Mouse (Mus musculus): ENCODE results near the gene Slc2a4. TPM values are rescaled to one million over a fixed set of nuclear protein-coding genes. Genes with fewer than 3 reads are reported as not detected.
"Not testable (repeated sequence)": the region's sequence is repeated elsewhere in the genome, so short reads cannot be mapped to it uniquely, and the experiment has no call there.

Slc2a4 gene
- polyA plus RNA-seq, 3 experiments from 2014 or later: not detected

DNA sequence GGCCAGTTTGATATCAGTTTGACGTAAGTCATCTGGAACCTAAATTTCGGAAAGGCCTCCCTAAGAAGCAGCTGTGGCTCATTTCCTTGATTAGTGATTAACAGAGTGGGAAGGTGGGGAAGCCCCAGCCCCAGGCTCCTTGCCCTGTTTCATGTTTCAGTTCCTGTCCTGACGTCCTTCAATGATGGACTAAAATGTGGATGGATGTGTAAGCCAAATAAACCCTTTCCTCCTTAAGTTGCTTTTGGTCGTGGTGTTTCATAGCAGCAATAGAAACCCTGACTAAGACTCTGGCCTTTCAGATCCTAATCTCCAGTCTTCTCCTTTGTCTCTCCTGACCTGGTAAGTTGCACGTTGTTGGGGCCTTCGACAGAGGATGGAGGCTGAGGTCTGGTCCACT is 22.2 kb upstream of the Slc2a4 start:
- no peak for ATAC-seq

DNA sequence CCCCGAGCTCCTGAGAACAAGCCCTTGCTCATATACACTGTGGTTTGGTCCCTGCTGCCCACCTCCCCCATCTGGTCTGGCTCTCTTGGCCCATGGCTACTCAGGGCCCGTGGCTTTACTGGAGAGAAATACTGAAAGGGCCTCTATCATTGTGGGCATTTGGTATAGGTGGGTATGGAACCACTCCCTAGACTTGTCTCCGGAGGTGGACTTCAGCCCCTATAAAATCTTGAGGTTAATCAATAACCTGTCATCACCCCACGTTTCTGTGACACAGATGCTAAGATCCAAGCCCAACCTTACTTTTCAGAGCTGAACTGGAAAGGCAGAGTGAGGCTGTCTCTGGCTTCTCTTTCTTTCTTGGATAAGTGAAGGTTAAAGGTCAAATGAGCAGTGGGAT is 20.8 kb upstream of the Slc2a4 start:
- ATAC-seq: no peak

DNA sequence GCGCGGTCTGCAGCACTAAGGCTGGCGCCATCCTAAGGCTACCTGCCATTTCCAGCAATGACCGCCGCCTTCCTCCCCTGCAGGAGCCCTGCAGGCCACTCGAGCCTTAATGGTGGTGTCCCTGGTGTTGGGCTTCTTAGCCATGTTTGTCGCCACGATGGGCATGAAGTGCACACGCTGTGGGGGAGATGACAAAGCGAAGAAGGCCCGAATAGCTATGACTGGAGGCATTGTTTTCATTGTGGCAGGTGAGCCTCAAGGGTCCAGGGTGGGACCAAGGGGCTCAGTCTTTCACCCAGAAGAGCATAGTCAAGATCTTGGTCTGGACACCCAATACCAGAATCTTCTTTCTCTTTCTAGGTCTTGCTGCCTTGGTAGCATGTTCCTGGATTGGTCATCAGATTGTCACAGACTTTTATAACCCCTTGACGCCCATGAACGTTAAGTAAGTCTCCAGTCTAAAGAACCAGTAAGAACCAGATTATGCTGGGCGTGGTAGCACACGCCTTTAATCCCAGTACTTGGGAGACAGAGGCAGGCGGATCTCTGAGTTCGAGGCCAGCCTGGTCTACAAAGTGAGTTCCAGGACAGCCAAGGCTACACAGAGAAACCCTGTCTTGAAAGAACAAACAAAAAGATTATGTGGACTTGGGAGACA is 19.0 kb upstream of the Slc2a4 start:
- no peak for ATAC-seq

- no peak for ATAC-seq
These were observed 18.2 kb upstream of the Slc2a4 start for GRCm38 (mm10) chr11:69966006-69966859.

- no peak for ATAC-seq
These were observed 17.4 kb upstream of the Slc2a4 start for GRCm38 (mm10) chr11:69965271-69966005.

- ATAC-seq: no peak
These were observed 16.8 kb upstream of the Slc2a4 start, which contains the start of gene Cldn7 for GRCm38 (mm10) chr11:69964650-69965270. Cldn7 (plus strand) TSS chr11:69964779.

DNA sequence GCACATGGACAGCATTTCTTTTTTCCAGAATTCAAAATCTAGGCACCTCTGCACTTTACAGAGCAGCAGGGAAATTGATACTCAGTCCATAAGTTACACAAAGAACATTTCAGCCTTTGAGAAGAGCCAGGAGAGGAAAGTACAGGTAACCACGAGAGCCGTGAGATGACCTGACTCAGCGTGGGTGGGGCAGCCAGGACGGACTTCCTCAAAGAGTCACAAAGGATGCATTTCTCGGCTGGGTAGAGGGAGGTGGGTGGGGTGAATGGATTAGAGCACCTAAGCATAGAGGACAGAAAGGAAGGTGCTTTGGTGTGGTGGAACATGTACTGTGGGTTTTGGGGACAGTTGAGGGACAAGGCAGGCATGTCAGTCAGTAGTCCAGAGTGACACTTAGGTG is 13.9 kb upstream of the Slc2a4 start:
- no peak for ATAC-seq

GRCm38 (mm10) chr11:69960616-69961015 is 12.6 kb upstream of the Slc2a4 start:
- ATAC-seq: no peak

DNA sequence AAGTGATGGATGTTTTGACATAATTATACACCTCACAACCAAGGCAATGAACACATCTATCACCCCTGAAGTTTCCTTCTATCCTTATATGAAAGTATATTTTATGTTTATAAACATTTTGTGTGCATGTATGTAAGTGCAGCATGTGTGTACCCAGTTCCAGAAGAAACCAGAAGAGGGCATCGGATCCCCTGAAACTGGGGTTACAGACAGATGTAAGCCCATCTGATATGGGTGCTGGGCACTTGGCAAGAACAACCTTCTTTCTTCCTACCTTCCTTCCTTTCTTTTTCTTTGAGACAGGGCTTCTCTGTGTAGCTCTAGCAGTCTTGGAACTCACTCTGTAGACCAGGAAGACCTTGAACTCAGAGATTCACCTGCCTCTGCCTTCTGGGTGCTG is 8.2 kb upstream of the Slc2a4 start:
- ATAC-seq: no peak

DNA sequence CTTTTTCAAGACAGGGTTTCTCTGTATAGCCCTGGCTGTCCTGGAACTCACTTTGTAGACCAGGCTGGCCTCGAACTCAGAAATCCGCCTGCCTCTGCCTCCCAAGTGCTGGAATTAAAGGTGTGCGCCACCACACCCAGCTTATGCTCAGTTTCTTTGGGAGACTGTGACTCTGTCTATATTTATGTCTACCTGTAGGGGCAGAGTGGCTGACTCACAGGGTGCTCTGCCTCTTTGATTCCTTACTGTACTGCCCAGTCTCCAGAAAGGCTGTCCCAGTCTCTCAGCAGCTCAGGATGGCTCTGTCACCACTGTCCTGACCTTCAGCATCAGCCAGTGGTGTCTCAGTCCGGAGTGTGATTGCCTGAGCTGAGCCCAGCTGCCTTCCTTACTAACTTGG is 7.6 kb upstream of the Slc2a4 start:
- not testable (repeated sequence) for ATAC-seq

- no peak for ATAC-seq
These were observed 5.4 kb upstream of the Slc2a4 start for GRCm38 (mm10) chr11:69953267-69953915.

GRCm38 (mm10) chr11:69952274-69952673 is 4.3 kb upstream of the Slc2a4 start:
- no peak for ATAC-seq

- no peak for ATAC-seq
These were observed 2.9 kb upstream of the Slc2a4 start for GRCm38 (mm10) chr11:69950807-69951459.

- ATAC-seq: peak; percentile 73
These were observed 769 bp upstream of the Slc2a4 start for GRCm38 (mm10) chr11:69948763-69949150.

DNA sequence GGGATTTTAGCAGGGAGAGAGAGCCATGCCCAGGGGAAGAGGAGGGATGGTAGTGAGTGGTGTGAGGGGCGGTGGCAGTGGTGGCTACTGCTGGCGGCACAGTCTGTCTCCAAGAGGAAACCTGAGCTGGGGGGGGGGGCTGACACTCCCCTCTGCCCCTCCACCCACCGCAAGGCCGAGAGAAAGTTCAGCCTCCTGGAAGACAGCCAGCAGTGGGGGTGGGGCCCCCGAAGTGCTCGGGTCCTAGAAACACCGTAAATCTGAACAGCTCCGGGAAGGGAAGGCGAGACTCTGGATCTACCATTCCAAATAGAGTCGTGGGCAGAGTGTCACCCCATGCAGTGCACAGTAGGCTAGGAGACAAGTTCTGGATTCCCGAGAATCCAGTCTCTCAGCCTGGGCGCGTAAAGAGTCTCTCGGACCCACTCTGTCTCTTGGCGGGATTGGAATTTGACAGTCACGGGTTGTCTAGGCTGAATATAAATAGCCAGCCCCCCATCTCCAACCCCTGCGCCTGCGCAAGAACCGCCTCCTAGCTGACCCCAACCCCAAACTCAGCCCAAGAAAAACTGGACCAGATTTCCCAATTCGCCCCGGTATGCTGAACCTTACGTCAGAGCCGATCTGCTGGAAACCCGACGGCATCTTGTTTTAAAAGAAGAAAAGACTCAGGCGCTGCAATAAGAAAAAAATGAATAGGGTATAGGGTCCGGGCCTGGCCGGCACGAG is 487 bp downstream of the Slc2a4 start:
- ATAC-seq: no peak

DNA sequence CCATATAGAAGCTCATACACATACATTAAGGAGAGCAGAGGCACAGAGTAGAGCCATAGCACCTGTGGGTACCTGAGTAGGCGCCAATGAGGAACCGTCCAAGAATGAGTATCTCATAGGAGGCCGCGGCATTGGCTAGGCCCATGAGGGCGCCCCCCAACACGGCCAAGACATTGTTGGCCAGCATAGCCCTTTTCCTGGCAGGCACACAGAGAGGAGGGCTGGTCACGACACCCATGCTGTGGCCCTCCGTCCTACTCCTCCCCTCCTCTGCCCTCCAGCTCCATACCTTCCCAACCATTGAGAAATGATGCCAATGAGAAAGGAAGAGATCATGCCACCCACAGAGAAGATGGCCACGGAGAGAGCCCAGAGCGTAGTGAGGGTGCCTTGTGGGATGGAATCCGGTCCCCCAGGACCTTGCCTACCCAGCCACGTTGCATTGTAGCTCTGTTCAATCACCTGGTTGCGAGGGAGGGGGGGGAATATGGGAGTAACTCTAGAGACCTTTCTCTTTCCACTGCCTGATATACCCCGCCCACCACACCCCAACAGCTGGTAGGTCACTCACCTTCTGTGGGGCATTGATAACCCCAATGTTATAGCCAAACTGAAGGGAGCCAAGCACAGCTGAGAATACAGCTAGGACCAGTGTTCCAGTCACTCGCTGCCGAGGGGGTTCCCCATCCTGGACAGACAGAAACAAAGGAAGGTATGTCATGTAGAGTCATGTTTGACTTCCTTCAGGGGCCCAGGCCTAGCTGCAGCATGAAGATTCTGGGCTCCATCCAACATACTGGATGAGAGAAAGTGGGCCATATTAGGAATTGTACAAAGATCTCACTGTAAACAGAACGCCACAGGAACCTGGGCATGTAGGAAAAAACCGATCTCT is 1.7 kb downstream of the Slc2a4 start:
- no peak for ATAC-seq

GRCm38 (mm10) chr11:69945216-69945615 is 2.8 kb downstream of the Slc2a4 start:
- no peak for ATAC-seq

DNA sequence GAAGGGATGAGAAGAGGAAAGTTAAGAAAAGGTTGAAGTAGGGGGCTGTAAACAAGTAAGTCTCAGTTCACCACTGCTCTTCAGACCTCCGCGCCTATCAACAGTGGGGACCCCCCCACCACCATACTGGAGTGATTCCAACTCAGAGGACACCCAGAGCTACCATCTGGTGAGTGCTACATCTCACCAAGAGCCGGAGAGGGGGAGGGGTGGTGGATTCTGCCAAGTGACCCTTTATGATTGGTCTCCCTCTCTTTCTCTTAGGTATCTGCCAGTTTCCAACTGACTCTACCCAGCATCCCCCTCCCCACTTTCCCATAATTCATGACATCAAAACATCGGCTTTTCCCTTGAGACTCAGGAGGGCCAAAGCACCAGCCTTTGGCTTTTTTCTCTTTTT is 7.0 kb downstream of the Slc2a4 start:
- ATAC-seq: no peak

DNA sequence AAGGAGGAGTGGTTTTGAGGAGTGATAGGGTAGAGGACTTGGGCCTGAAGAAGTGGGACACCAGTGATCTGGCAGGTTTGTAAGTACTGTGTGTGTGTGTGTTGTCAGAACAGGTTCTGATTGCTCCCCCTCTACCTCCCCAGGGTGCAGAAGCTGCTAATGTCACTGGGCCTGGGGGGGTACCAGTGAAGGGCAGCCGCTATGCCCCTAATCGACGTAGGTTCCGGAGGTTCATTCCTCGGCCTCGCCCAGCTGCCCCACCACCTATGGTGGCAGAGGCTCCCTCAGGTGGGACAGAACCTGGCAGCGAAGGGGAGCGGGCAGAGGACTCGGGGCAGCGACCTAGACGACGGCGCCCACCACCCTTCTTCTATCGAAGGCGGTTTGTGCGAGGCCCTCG is 8.3 kb downstream of the Slc2a4 start:
- ATAC-seq: no peak

DNA sequence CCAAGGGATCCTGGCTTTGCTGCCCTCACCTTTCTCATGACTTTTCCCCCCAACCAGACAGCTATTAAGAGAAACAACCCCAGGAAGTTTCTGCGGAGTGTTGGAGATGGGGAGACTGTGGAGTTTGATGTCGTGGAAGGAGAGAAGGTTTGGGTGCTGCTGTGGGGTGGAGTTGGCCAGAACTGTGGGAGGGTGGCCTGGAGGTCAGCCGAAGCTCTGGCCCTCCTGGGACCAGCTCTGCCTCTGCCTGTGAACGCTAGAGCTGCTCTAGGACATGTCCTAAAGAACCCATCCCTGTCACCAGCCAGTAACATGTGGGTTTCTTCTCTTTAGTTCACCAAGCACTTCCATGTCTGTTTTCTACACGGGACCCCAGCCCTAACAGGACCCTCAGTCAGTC is 8.8 kb downstream of the Slc2a4 start:
- ATAC-seq: no peak

Data from inflammation-experienced regulatory T-cells, adult 6 months (primary cell).